Mouse (Mus musculus) forebrain, embryonic 14.5 days (tissue): ENCODE measurements at regions not wholly inside any gene's neighbourhood (a gene's known extent, or its start where the extent isn't known, plus 50 kb on each side); places are given as distances from the start of the nearest gene placed in this dataset.
"Not testable (repeated sequence)": the region's sequence is repeated elsewhere in the genome, so short reads cannot be mapped to it uniquely, and the experiment has no call there.

Experiments used
- ATAC-seq: fragments of 200-750 bp; cut with Nextera tagmentation; 2 replicates; pipeline ENCODE4 v1.8.0; 2017; ENCODE audit warnings: mild to moderate bottlenecking, moderate library complexity
- DNase-seq: peaks from one replicate; pipeline ENCODE4 v3.0.0-alpha.2; 2015; ENCODE audit warnings: low spot score
- H3K27ac ChIP-seq: fragments of 300-500 bp; sonication (generic); 2 replicates; pipeline ENCODE4 v1.5.1; 2014; ENCODE audit warnings: low read depth, mild to moderate bottlenecking, control low read depth, low read length, moderate library complexity
- H3K27me3 ChIP-seq: fragments of 300-500 bp; sonication (generic); replicated peaks from 2 replicates; pipeline ENCODE4 v1.6.1; 2014; ENCODE audit warnings: low read length, control low read depth, mixed read lengths; ENCODE audit not compliant: control insufficient read depth, insufficient read depth
- H3K36me3 ChIP-seq: fragments of 300-500 bp; sonication (generic); 2 replicates; pipeline ENCODE4 v1.6.1; 2014; ENCODE audit warnings: low read length, control low read depth; ENCODE audit not compliant: control insufficient read depth, insufficient read depth
- H3K4me1 ChIP-seq: fragments of 300-500 bp; sonication (generic); 2 replicates; pipeline ENCODE4 v1.6.1; 2014; ENCODE audit warnings: antibody characterized with exemption, low read length, control low read depth; ENCODE audit not compliant: control insufficient read depth, insufficient read depth
- H3K4me2 ChIP-seq: fragments of 300-500 bp; sonication (generic); 2 replicates; pipeline ENCODE4 v1.6.1; 2014; ENCODE audit warnings: mild to moderate bottlenecking, control low read depth, low read length
- H3K4me3 ChIP-seq: fragments of 300-500 bp; sonication (generic); 2 replicates; pipeline ENCODE4 v1.5.1; 2014; ENCODE audit warnings: low read depth, low read length, control low read depth
- H3K9ac ChIP-seq: fragments of 300-500 bp; sonication (generic); 2 replicates; pipeline ENCODE4 v1.6.1; 2014; ENCODE audit warnings: mild to moderate bottlenecking, low read length, control low read depth, moderate library complexity
- H3K9me3 ChIP-seq: fragments of 300-500 bp; sonication (generic); replicated peaks from 2 replicates; pipeline ENCODE4 v1.6.1; 2016; ENCODE audit warnings: low read length, control low read depth, mixed read lengths; ENCODE audit not compliant: control insufficient read depth
- WGBS: fragments of 180-500 bp; shearing (Covaris S2); extraction: QIAGEN DNeasy Blood & Tissue Kit; methylation state at CpG from one replicate; pipeline ENCODE4 v1.1.7; 2014; 5-methylcytosine and 5-hydroxymethylcytosine counted together

GRCm38 (mm10) chr6:68704291-68704800 lies 1168.8 kb upstream of the Tacstd2 start:
- DNase-seq, ATAC-seq, H3K4me3 ChIP-seq, H3K36me3 ChIP-seq, H3K27ac ChIP-seq, H3K9me3 ChIP-seq, H3K4me1 ChIP-seq, H3K27me3 ChIP-seq, H3K4me2 ChIP-seq, H3K9ac ChIP-seq: not testable (repeated sequence)

- not testable (repeated sequence) for H3K27me3 ChIP-seq, ATAC-seq, H3K36me3 ChIP-seq, H3K4me1 ChIP-seq, H3K4me3 ChIP-seq, H3K9me3 ChIP-seq, DNase-seq, H3K27ac ChIP-seq, H3K4me2 ChIP-seq, H3K9ac ChIP-seq
Measured at GRCm38 (mm10) chr6:68680792-68681110, 1145.2 kb upstream of the Tacstd2 start.

- ATAC-seq (no peak), DNase-seq (no peak)
- Histone ChIP-seq H3K27me3 (no peaks in the 10 kb centered on the region), H3K4me2 (no peak overlapping the region), H3K9me3 (no peaks in the 10 kb centered on the region), H3K4me1 (no peaks in the 10 kb centered on the region), H3K36me3 (no peaks in the 10 kb centered on the region), H3K4me3 (no peak overlapping the region), H3K9ac (no peak overlapping the region), H3K27ac (no peak overlapping the region)
- WGBS = 89% methylated on average over 3 of the region's 3 CpGs
Measured at GRCm38 (mm10) chr6:68680099-68680791, 1144.6 kb upstream of the Tacstd2 start.

GRCm38 (mm10) chr6:68668433-68668832 lies 1132.8 kb upstream of the Tacstd2 start:
- H3K27me3 ChIP-seq, H3K9me3 ChIP-seq, H3K4me1 ChIP-seq, H3K4me2 ChIP-seq, H3K36me3 ChIP-seq, H3K27ac ChIP-seq, H3K4me3 ChIP-seq, H3K9ac ChIP-seq: not testable (repeated sequence)
- WGBS = 3% methylated on average over 10 of the region's 10 CpGs
- ATAC-seq = peak; percentile 48; the same call in 1 of the 2 replicates
- peak; percentile 34 for DNase-seq

- not testable (repeated sequence) for H3K27ac ChIP-seq, H3K4me3 ChIP-seq, H3K4me2 ChIP-seq, H3K27me3 ChIP-seq, H3K36me3 ChIP-seq, H3K9ac ChIP-seq, ATAC-seq, DNase-seq, H3K9me3 ChIP-seq, H3K4me1 ChIP-seq
Measured at GRCm38 (mm10) chr6:68632309-68632708, 1096.7 kb upstream of the Tacstd2 start.

- WGBS = 69% methylated on average over 1 of the region's 1 CpGs
- H3K9ac ChIP-seq = no peak overlapping the region
- no peaks in the 10 kb centered on the region for H3K27me3 ChIP-seq
- DNase-seq (no peak), ATAC-seq (no peak)
- H3K36me3 ChIP-seq = no peaks in the 10 kb centered on the region
- no peaks in the 10 kb centered on the region for H3K4me1 ChIP-seq
- H3K9me3 ChIP-seq = no peaks in the 10 kb centered on the region
- no peak overlapping the region for H3K27ac ChIP-seq
- H3K4me3 ChIP-seq = no peak overlapping the region
- no peak overlapping the region for H3K4me2 ChIP-seq
Measured at GRCm38 (mm10) chr6:68631787-68632186, 1096.2 kb upstream of the Tacstd2 start.

GRCm38 (mm10) chr6:68606033-68606432 lies 1070.4 kb upstream of the Tacstd2 start:
- H3K27me3 ChIP-seq = no peaks in the 10 kb centered on the region
- WGBS = 77% methylated on average over 2 of the region's 2 CpGs
- H3K27ac ChIP-seq = no peak overlapping the region
- no peak overlapping the region for H3K9ac ChIP-seq
- ATAC-seq (no peak), DNase-seq (no peak)
- no peaks in the 10 kb centered on the region for H3K4me1 ChIP-seq
- no peaks in the 10 kb centered on the region for H3K9me3 ChIP-seq
- no peak overlapping the region for H3K4me2 ChIP-seq
- H3K36me3 ChIP-seq = no peaks in the 10 kb centered on the region
- no peak overlapping the region for H3K4me3 ChIP-seq
